Mouse (Mus musculus) embryonic stem cell, embryonic (primary cell): ENCODE data around the gene Acoxl.

Source experiments
- CTCF ChIA-PET, 4 experiments: fragments of 300-600 bp in 2 of 4; fragments of 350-600 bp in 2 of 4; sonication (Branson Sonifier 250); formaldehyde crosslinking; loops; one replicate each; lab custom pipeline; 2022; ENCODE audit warnings: inconsistent platforms in 2 of 4; lab: Charles Lee
- POLR2A ChIA-PET, 4 experiments: fragments of 300-600 bp in 2 of 4; fragments of 350-600 bp in 2 of 4; sonication (Branson Sonifier 250); formaldehyde crosslinking; loops; one replicate each; lab custom pipeline; 2022; ENCODE audit warnings: antibody characterized with exemption in 4 of 4, inconsistent platforms in 1 of 4; lab: Charles Lee

Gene Acoxl

GRCm38 (mm10) chr2:128041066-128041750 is 202.5 kb downstream of the Acoxl start:
- CTCF ChIA-PET: no interaction called here
- POLR2A ChIA-PET: no interaction called here

DNA sequence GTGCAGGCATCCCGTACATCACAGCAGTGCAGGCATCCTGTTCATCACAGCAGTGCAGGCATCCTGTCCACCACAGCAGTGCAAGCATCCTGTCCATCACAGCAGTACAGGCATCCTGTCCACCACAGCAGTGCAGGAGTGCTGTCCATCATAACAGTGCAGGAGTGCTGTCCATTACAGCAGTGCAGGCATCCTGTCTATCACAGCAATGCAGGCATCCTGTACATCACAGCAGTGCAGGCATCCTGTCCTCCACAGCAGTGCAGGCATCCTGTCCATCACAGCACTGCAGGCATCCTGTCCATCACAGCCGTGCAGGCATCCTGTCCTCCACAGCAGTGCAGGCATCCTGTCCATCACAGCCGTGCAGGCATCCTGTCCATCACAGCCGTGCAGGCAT is 207.8 kb downstream of the Acoxl start:
- ChIA-PET POLR2A (interaction anchor here in 1 of 4 experiments (0.6 kb wide), 1 partner anchor 56 kb away, joined by 6 read pairs; no protein-coding TSS in a partner anchor), CTCF (interaction anchor here in 1 of 4 experiments (0.8 kb wide), 1 partner anchor 178 kb away, joined by 3 read pairs; no protein-coding TSS in a partner anchor)

- ChIA-PET CTCF (no interaction called here), POLR2A (no interaction called here)
These were observed 216.2 kb downstream of the Acoxl start for GRCm38 (mm10) chr2:128054905-128055304.

DNA sequence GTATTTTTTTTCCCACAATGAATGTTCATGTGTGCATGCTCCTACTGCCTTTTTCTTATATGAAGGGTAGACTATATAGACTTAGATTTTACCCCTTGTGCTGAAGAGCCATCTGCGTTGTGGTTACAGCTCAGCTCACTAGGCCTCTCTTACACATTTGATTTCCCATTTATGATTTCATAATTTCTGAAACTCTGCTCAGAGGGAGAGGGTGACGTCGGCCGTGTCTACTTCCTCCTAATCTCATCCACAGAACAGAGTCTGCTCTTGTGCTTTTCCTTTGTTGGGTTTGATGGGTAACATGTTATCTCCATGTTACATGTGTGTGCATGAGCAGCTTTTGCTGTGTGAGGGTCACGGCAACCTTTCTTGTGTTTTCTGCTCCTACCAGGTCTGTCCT is 219.2 kb downstream of the Acoxl start:
- CTCF ChIA-PET: no interaction called here
- POLR2A ChIA-PET: no interaction called here

DNA sequence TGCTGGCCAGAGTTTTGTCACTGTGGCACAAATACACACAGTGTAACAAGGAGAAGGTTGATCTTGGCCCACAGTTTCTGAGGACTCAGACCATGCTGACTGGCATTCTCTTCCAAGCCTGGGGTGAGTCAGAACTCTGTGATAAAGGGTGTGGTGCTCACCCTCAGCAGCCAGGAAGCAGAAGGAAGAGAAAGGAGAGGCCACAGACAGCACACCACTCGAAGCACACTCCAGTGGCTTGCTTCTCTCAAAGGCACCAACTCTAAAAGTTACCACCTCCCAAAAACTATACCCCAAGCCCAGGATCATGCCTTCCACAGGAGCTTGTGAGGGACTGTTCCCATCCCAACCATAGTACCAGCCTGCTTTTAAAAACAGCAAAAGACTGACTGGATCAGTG is 220.0 kb downstream of the Acoxl start:
- POLR2A ChIA-PET: no interaction called here
- CTCF ChIA-PET: no interaction called here

- CTCF ChIA-PET: no interaction called here
- POLR2A ChIA-PET: no interaction called here
These were observed 221.5 kb downstream of the Acoxl start for GRCm38 (mm10) chr2:128060213-128060612.

DNA sequence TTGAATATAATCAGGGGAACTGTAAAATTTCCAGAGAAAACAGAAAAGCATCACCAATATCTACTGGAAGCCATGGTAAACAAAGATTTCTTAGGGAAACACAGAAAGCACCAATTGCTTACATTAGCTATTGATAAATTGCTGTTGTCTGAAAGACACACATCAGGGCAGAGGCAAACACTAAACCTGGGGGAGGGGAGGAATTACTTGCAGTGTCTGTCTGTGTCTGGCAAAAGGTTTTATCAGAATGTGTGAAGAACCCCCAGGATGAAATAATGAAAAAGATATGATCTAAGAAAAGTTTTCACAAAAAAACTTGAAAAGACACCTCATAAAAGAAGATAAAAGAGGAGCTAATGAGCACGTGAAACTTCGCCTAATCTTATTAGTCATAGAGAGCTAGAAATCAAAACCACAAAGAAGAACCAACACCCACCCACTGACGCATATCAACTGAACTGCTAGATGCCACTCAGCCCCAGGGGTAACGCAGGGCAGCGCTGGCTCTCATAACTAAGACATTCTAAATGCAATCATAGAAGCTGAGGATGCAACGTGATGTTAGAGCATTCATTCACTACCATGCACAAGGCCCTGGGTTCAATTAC is 222.1 kb downstream of the Acoxl start:
- CTCF ChIA-PET: no interaction called here
- POLR2A ChIA-PET: no interaction called here

DNA sequence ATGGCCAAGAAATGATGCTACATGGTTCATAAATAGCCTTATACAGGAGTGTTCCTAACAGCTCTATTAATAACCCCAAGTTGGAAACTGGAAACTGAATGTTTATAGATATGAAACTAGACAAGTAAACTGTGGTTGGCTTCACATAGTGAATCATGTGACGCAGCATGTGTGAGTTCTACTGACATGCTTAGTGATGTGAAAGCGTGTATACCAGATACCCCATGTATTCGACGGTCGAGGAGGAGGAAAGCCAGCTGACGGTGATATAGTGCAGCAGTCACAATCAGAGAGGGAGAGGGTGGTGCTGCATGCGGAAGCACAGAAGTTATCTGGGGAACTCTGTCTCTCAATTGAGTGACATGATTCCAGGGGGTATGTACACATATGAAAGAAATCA is 222.8 kb downstream of the Acoxl start:
- ChIA-PET CTCF (no interaction called here), POLR2A (no interaction called here)

- CTCF ChIA-PET: interaction anchor here in 1 of 4 experiments (0.6 kb wide), 1 partner anchor 410 kb away, joined by 3 read pairs; no protein-coding TSS in a partner anchor
- POLR2A ChIA-PET: no interaction called here
These were observed 224.1 kb downstream of the Acoxl start for GRCm38 (mm10) chr2:128062756-128063155.

DNA sequence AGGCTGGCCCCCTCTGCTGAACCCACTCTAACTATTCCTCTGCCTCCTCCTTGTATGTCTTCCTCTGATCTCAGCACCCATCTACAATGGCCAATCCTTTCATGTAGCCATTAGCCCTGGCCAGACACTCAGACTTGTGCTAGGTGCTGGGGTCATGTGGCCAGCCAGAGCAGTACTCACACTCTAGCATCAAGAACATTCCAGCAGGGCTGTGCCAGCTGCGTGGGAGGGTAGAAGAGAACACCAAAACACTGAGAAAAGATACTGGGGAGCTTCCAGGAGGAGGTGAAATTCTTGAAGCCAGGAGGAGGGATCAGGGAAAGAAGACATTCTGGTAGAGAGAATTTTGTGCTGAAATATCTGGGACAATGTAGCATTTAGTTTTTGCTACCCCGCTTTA is 226.3 kb downstream of the Acoxl start:
- ChIA-PET CTCF (no interaction called here), POLR2A (no interaction called here)

- POLR2A ChIA-PET: no interaction called here
- CTCF ChIA-PET: no interaction called here
These were observed 226.9 kb downstream of the Acoxl start for GRCm38 (mm10) chr2:128065576-128065975.

DNA sequence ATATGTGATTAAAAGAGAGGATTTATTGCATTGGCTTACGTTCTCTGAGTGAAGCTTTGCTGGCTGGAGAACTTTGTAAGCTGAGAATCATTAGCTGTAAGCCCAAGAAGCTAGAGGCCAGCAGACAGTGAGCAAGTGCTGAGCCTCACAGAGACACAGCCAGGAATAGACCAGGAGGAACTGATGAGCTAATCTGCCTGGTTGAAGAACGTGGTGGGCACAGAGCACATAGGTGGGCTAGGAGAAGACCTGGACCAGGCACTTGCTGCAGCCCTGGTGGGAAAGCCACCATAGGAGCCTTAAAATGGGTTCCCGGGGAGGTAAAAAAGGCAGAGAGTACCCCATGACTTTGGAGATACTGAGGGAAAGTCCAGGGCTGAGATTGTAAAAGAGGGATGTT is 228.5 kb downstream of the Acoxl start:
- POLR2A ChIA-PET: no interaction called here
- CTCF ChIA-PET: no interaction called here

- ChIA-PET POLR2A (interaction anchor here in 3 of 4 experiments (0.5 to 0.7 kb wide), 3 partner anchors 91 to 270 kb away, joined by 5 to 11 read pairs (median 6); no protein-coding TSS in a partner anchor), CTCF (interaction anchor here in 1 of 4 experiments (0.6 to 0.7 kb wide), 2 partner anchors 15 to 967 kb away, joined by 4 to 5 read pairs; no protein-coding TSS in a partner anchor)
These were observed 228.9 kb downstream of the Acoxl start for GRCm38 (mm10) chr2:128067596-128067995.

DNA sequence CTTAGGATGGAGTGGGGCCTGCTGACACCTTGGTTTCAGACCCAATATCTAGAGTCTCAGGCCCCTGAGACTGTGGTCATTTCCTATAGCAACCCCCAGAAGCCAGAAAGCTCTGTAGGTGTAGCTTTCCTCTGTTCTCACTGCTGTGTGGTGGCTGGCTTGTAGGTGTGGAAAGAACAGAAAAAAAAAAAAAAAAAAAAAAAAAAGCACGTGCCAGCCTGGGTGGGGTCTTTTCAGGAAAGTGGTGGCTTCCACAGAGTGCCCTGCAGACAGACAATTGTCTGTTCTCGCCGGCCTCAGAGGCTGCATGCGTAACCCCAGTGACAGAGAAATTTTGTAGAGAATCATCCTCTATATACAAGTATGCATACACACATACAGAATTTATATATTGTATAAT is 229.5 kb downstream of the Acoxl start:
- ChIA-PET CTCF (interaction anchor here in 1 of 4 experiments (0.6 to 0.7 kb wide), 2 partner anchors 14 to 966 kb away, joined by 4 to 5 read pairs; no protein-coding TSS in a partner anchor), POLR2A (interaction anchor here (0.5 to 0.7 kb wide), 4 partner anchors 91 to 536 kb away, joined by 3 to 11 read pairs (median 6); no protein-coding TSS in a partner anchor)

GRCm38 (mm10) chr2:128069025-128069424 is 230.3 kb downstream of the Acoxl start:
- ChIA-PET POLR2A (no interaction called here), CTCF (no interaction called here)

- ChIA-PET POLR2A (no interaction called here), CTCF (interaction anchor here in 3 of 4 experiments (0.6 to 0.8 kb wide), 4 partner anchors 134 to 1319 kb away, joined by 3 to 9 read pairs (median 6); no protein-coding TSS in a partner anchor)
These were observed 233.1 kb downstream of the Acoxl start for GRCm38 (mm10) chr2:128071791-128072190.

- ChIA-PET POLR2A (no interaction called here), CTCF (no interaction called here)
These were observed 234.3 kb downstream of the Acoxl start for GRCm38 (mm10) chr2:128072944-128073343.

DNA sequence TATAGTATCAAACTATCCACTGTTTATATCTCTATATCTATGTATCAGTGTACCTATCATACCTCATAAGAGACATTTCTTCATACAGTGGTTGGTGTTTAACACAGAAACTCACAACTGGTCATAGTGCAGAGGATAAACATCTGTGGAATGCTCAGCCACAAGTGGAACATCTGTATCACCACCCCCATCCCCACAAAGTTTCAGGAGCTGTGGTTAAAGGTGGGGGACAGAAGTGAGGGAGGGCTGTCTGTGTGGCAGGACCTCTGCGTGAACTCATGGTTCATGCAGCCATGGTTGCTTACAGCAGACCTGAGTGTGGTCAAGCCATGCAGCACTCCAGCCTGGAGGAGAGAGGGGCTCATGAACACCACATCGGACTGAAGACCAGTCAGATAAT is 234.9 kb downstream of the Acoxl start:
- ChIA-PET POLR2A (interaction anchor here in 1 of 4 experiments (0.6 kb wide), 1 partner anchor 395 kb away, joined by 3 read pairs; no protein-coding TSS in a partner anchor), CTCF (no interaction called here)

DNA sequence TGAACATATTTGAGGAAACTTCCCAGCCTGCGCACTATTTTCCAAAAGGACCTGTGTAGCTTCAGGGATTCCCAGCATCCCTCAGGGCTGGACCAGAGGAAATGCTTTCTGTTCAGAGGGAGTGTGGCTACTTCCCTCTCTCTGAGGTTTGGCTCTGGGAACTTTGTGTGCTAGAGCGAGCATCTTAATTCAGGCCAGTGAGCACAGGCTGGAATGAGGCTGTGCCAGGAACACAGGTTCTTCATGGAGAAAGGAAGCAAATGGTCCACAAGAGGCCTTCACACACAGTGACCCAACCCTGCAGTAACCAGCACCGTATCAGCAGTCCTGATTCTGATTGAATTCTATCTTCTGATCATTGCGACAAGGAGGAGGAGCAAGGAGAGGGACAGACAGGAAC is 238.3 kb downstream of the Acoxl start:
- POLR2A ChIA-PET: no interaction called here
- CTCF ChIA-PET: no interaction called here

GRCm38 (mm10) chr2:128078859-128079258 is 240.2 kb downstream of the Acoxl start:
- ChIA-PET POLR2A (no interaction called here), CTCF (no interaction called here)
